Mouse (Mus musculus): ENCODE measurements around the gene Gabrr1. TPM values are rescaled to one million over a fixed set of nuclear protein-coding genes. Genes with fewer than 3 reads are reported as not detected.
"Not testable (repeated sequence)": the region's sequence is repeated elsewhere in the genome, so short reads cannot be mapped to it uniquely, and the experiment has no call there.

Gabrr1 gene
- total RNA-seq (2018; cell fraction: chromatin; rRNA removed): not detected
- total RNA-seq (2018; cell fraction: cytosol; rRNA removed): not detected
- not detected for total RNA-seq (2018; cell fraction: nucleus; rRNA removed)
- not detected in 3 replicates for polyA plus RNA-seq (2018)

- Histone ChIP-seq H3K4me3 (ENCODE audit: inconsistent target) (no peak within 1 kb of the TSS), H3K36me3 (ENCODE audit: inconsistent target) (no peaks in the 10 kb centered on the region), H3K79me2 (ENCODE audit: inconsistent target) (no peaks in the 10 kb centered on the region), H3K27ac (no peak within 1 kb of the TSS)
- 88% methylated on average over 11 of the region's 11 CpGs for WGBS (ENCODE audit: missing documents)
Observed at GRCm38 (mm10) chr4:33132221-33132620, at the start of gene Gabrr1. Gabrr1 (plus strand) TSS chr4:33132521.

- no peaks in the 10 kb centered on the region for H3K79me2 ChIP-seq (ENCODE audit: inconsistent target)
- 45% methylated on average over 6 of the region's 6 CpGs for WGBS (ENCODE audit: missing documents)
- no peak overlapping the region for H3K4me3 ChIP-seq (ENCODE audit: inconsistent target)
- H3K36me3 ChIP-seq (ENCODE audit: inconsistent target): no peaks in the 10 kb centered on the region
- no peak overlapping the region for H3K27ac ChIP-seq
Observed at GRCm38 (mm10) chr4:33099118-33099694, 33.1 kb upstream of the Gabrr1 start.

GRCm38 (mm10) chr4:33109720-33110458 lies 22.4 kb upstream of the Gabrr1 start:
- WGBS (ENCODE audit: missing documents): 65% methylated on average over 14 of the region's 14 CpGs
- Histone ChIP-seq H3K36me3 (ENCODE audit: inconsistent target) (no peaks in the 10 kb centered on the region), H3K4me3 (ENCODE audit: inconsistent target) (no peak overlapping the region), H3K79me2 (ENCODE audit: inconsistent target) (no peaks in the 10 kb centered on the region), H3K27ac (no peak overlapping the region)

GRCm38 (mm10) chr4:33110845-33111244 lies 21.5 kb upstream of the Gabrr1 start:
- Histone ChIP-seq H3K79me2 (ENCODE audit: inconsistent target) (no peaks in the 10 kb centered on the region), H3K36me3 (ENCODE audit: inconsistent target) (no peaks in the 10 kb centered on the region), H3K27ac (no peak overlapping the region), H3K4me3 (ENCODE audit: inconsistent target) (no peak overlapping the region)
- 50% methylated on average over 7 of the region's 7 CpGs for WGBS (ENCODE audit: missing documents)

- 76% methylated on average over 9 of the region's 9 CpGs for WGBS (ENCODE audit: missing documents)
- Histone ChIP-seq H3K79me2 (ENCODE audit: inconsistent target) (no peaks in the 10 kb centered on the region), H3K36me3 (ENCODE audit: inconsistent target) (no peaks in the 10 kb centered on the region), H3K4me3 (ENCODE audit: inconsistent target) (no peak overlapping the region), H3K27ac (no peak overlapping the region)
Observed at GRCm38 (mm10) chr4:33111358-33111757, 21.0 kb upstream of the Gabrr1 start.

GRCm38 (mm10) chr4:33112866-33113265 lies 19.5 kb upstream of the Gabrr1 start:
- H3K27ac ChIP-seq; H3K36me3 ChIP-seq (ENCODE audit: inconsistent target); H3K4me3 ChIP-seq (ENCODE audit: inconsistent target); H3K79me2 ChIP-seq (ENCODE audit: inconsistent target): not testable (repeated sequence)
- WGBS (ENCODE audit: missing documents): 92% methylated on average over 7 of the region's 14 CpGs

GRCm38 (mm10) chr4:33119118-33119517 lies 13.2 kb upstream of the Gabrr1 start:
- not testable (repeated sequence) for H3K79me2 ChIP-seq (ENCODE audit: inconsistent target); H3K27ac ChIP-seq; H3K4me3 ChIP-seq (ENCODE audit: inconsistent target); H3K36me3 ChIP-seq (ENCODE audit: inconsistent target)
- WGBS (ENCODE audit: missing documents): 0% methylated on average over 2 of the region's 3 CpGs

GRCm38 (mm10) chr4:33124493-33124892 lies 7.8 kb upstream of the Gabrr1 start:
- 12% methylated on average over 6 of the region's 6 CpGs for WGBS (ENCODE audit: missing documents)
- Histone ChIP-seq H3K36me3 (ENCODE audit: inconsistent target) (no peaks in the 10 kb centered on the region), H3K79me2 (ENCODE audit: inconsistent target) (no peaks in the 10 kb centered on the region), H3K27ac (no peak overlapping the region), H3K4me3 (ENCODE audit: inconsistent target) (no peak overlapping the region)

GRCm38 (mm10) chr4:33125409-33126084 lies 6.8 kb upstream of the Gabrr1 start:
- Histone ChIP-seq H3K4me3 (ENCODE audit: inconsistent target) (no peak overlapping the region), H3K36me3 (ENCODE audit: inconsistent target) (no peaks in the 10 kb centered on the region), H3K27ac (no peak overlapping the region), H3K79me2 (ENCODE audit: inconsistent target) (no peaks in the 10 kb centered on the region)
- 85% methylated on average over 8 of the region's 10 CpGs for WGBS (ENCODE audit: missing documents)

GRCm38 (mm10) chr4:33146679-33147291 lies 14.5 kb downstream of the Gabrr1 start:
- H3K79me2 ChIP-seq (ENCODE audit: inconsistent target): no peaks in the 10 kb centered on the region
- H3K4me3 ChIP-seq (ENCODE audit: inconsistent target): no peak overlapping the region
- no peaks in the 10 kb centered on the region for H3K36me3 ChIP-seq (ENCODE audit: inconsistent target)
- no peak overlapping the region for H3K27ac ChIP-seq
- 37% methylated on average over 20 of the region's 20 CpGs for WGBS (ENCODE audit: missing documents)

GRCm38 (mm10) chr4:33147825-33148224 lies 15.5 kb downstream of the Gabrr1 start:
- Histone ChIP-seq H3K79me2 (ENCODE audit: inconsistent target) (no peaks in the 10 kb centered on the region), H3K4me3 (ENCODE audit: inconsistent target) (no peak overlapping the region), H3K36me3 (ENCODE audit: inconsistent target) (no peaks in the 10 kb centered on the region), H3K27ac (no peak overlapping the region)
- 25% methylated on average over 2 of the region's 2 CpGs for WGBS (ENCODE audit: missing documents)

GRCm38 (mm10) chr4:33149150-33149549 lies 16.8 kb downstream of the Gabrr1 start:
- WGBS (ENCODE audit: missing documents): 81% methylated on average over 7 of the region's 7 CpGs
- Histone ChIP-seq H3K27ac (no peak overlapping the region), H3K4me3 (ENCODE audit: inconsistent target) (no peak overlapping the region), H3K79me2 (ENCODE audit: inconsistent target) (no peaks in the 10 kb centered on the region), H3K36me3 (ENCODE audit: inconsistent target) (no peaks in the 10 kb centered on the region)

GRCm38 (mm10) chr4:33152087-33153038 lies 20.0 kb downstream of the Gabrr1 start:
- 90% methylated on average over 26 of the region's 26 CpGs for WGBS (ENCODE audit: missing documents)
- H3K27ac ChIP-seq: no peak overlapping the region
- H3K4me3 ChIP-seq (ENCODE audit: inconsistent target): no peak overlapping the region
- H3K79me2 ChIP-seq (ENCODE audit: inconsistent target): no peaks in the 10 kb centered on the region
- no peaks in the 10 kb centered on the region for H3K36me3 ChIP-seq (ENCODE audit: inconsistent target)

- 91% methylated on average over 5 of the region's 5 CpGs for WGBS (ENCODE audit: missing documents)
- Histone ChIP-seq H3K36me3 (ENCODE audit: inconsistent target) (no peaks in the 10 kb centered on the region), H3K79me2 (ENCODE audit: inconsistent target) (no peaks in the 10 kb centered on the region), H3K27ac (no peak overlapping the region), H3K4me3 (ENCODE audit: inconsistent target) (no peak overlapping the region)
Observed at GRCm38 (mm10) chr4:33183477-33183876, 51.2 kb downstream of the Gabrr1 start.
